Mouse (Mus musculus) MEL (cell line): Measurements from ENCODE around the gene Naa40.

Experiments used
- BHLHE40 ChIP-seq: IDR thresholded peaks from 2 replicates; pipeline ENCODE4 v1.6.1; 2012; ENCODE audit warnings: low read depth, mild to moderate bottlenecking, inconsistent platforms, low read length, improper control_type of control experiment, borderline replicate concordance
- CTCF ChIP-seq, 3 experiments: IDR thresholded peaks in 2 of 3; conservative IDR thresholded peaks in 1 of 3; 2 replicates each; pipeline ENCODE4 v1.5.1; 2011 to 2012; ENCODE audit warnings: low read length in 3 of 3, low read depth in 2 of 3, mild to moderate bottlenecking in 2 of 3, improper control_type of control experiment in 1 of 3, inconsistent platforms in 1 of 3, mixed read lengths in 1 of 3, moderate library complexity in 1 of 3; ENCODE audit not compliant: control insufficient read depth in 1 of 3, insufficient read depth in 1 of 3, poor library complexity in 1 of 3, severe bottlenecking in 1 of 3
- EP300 ChIP-seq, 2 experiments: IDR thresholded peaks; 2 replicates each; pipeline ENCODE4 v1.6.1; 2011; ENCODE audit warnings: improper control_type of control experiment in 2 of 2, low read length in 2 of 2, low read depth in 1 of 2, mild to moderate bottlenecking in 1 of 2
- GABPA ChIP-seq: IDR thresholded peaks from 2 replicates; pipeline ENCODE4 v1.6.1; 2012; ENCODE audit warnings: low read depth, mild to moderate bottlenecking, inconsistent platforms, low read length, improper control_type of control experiment, moderate library complexity
- POLR2A ChIP-seq, 2 experiments: IDR thresholded peaks; 2 replicates each; pipeline ENCODE4 v1.6.1; 2011 to 2012; ENCODE audit warnings: low read length in 2 of 2, mild to moderate bottlenecking in 2 of 2, control low read depth in 1 of 2, improper control_type of control experiment in 1 of 2, low read depth in 1 of 2, moderate library complexity in 1 of 2; ENCODE audit not compliant: control insufficient read depth in 1 of 2, insufficient read depth in 1 of 2, poor library complexity in 1 of 2
- POLR2AphosphoS2 ChIP-seq: IDR thresholded peaks from 2 replicates; pipeline ENCODE4 v1.6.1; 2011; ENCODE audit warnings: low read length, improper control_type of control experiment
- RAD21 ChIP-seq: IDR thresholded peaks from 2 replicates; pipeline ENCODE4 v1.6.1; 2011; ENCODE audit warnings: mild to moderate bottlenecking, low read depth, low read length, improper control_type of control experiment
- RCOR1 ChIP-seq: IDR thresholded peaks from 2 replicates; pipeline ENCODE4 v1.6.1; 2012; ENCODE audit warnings: low read depth, mild to moderate bottlenecking, inconsistent platforms, low read length, improper control_type of control experiment
- TCF12 ChIP-seq: IDR thresholded peaks from 2 replicates; pipeline ENCODE4 v1.6.1; 2014; ENCODE audit warnings: low read depth, mild to moderate bottlenecking, inconsistent platforms, low read length, improper control_type of control experiment, moderate library complexity
- USF2 ChIP-seq, 2 experiments: IDR thresholded peaks; 2 replicates each; pipeline ENCODE4 v1.6.1; 2011 to 2012; ENCODE audit warnings: improper control_type of control experiment in 2 of 2, low read length in 2 of 2, borderline replicate concordance in 1 of 2, inconsistent platforms in 1 of 2, low read depth in 1 of 2, mild to moderate bottlenecking in 1 of 2; ENCODE audit not compliant: insufficient read depth in 1 of 2
- ZC3H11A ChIP-seq: IDR thresholded peaks from 2 replicates; pipeline ENCODE4 v1.6.1; 2012; ENCODE audit warnings: low read depth, mild to moderate bottlenecking, inconsistent platforms, low read length, improper control_type of control experiment

GRCm38 (mm10) chr19:7267091-7267741 lies 26.2 kb upstream of the Naa40 start, which contains the start of gene Rcor2:
- TF ChIP-seq EP300 (IDR thresholded peaks at IDR 0.05; ENCODE audit: low read depth in 1 of 2, low read length in 2 of 2) (no peak), RAD21 (no peak), CTCF (IDR thresholded peaks at IDR 0.05 in 2 of 3, conservative IDR thresholded peaks at IDR 0.05 in 1 of 3; ENCODE audit: control insufficient read depth in 1 of 3, insufficient read depth in 1 of 3, low read depth in 2 of 3, low read length in 3 of 3, poor library complexity in 1 of 3, severe bottlenecking in 1 of 3) (no peak), USF2 (IDR thresholded peaks at IDR 0.05; ENCODE audit: borderline replicate concordance in 1 of 2, insufficient read depth in 1 of 2, low read depth in 1 of 2, low read length in 2 of 2) (no peak), POLR2A (IDR thresholded peaks at IDR 0.05; ENCODE audit: control insufficient read depth in 1 of 2, insufficient read depth in 1 of 2, low read depth in 1 of 2, low read length in 2 of 2, poor library complexity in 1 of 2) (no peak), BHLHE40 (peak; percentile 89), POLR2AphosphoS2 (no peak), RCOR1 (no peak), TCF12 (0 out of 2 replicates have a peak, but pooled peaks have one; percentile 13), ZC3H11A (no peak), GABPA (no peak)
